Mouse (Mus musculus): Measurements from ENCODE around the gene Muc5ac. TPM values are rescaled to one million over a fixed set of nuclear protein-coding genes. Genes with fewer than 3 reads are reported as not detected.

The Muc5ac gene
- not detected for total RNA-seq (2023)

GRCm38 (mm10) chr7:141788677-141789452, at the start of gene Muc5ac:
Muc5ac (plus strand) TSS chr7:141788972.

DNA sequence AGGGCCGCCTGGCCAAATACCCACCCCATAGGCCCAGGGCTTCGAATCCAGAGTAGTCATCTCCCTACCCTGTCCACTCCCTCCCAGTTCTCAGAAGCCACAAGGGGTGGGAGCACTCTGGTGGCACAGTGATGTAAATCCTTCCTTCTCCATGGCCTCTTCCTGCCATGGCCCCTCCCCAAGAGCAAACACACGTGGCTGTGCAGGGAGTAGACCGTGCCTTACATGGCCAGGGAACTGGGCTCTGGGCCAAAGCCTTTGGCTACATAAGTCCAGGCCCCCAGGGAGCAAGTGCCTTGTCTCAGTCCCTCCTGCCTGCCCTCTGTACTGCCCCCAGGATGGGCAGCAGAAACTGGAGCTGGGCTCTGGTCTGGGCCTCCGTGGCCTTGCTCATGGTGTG, 50.0 kb downstream of the Muc5ac start, which contains the start of gene Muc5b:
Gene Muc5b (plus strand): TSS at position 292 of the 400 bp plus-strand sequence.

Other genes starting within 250 kb of the Muc5ac start
- 10 to 100 TPM; 21.1 to 31.6 TPM for gene Chid1, start 249.1 kb upstream of the Muc5ac start, total RNA-seq (2023)
- gene Ap2a2, start 226.8 kb upstream of the Muc5ac start, total RNA-seq (2023) = 10 to 100 TPM; 53.8 to 54.1 TPM
- gene Muc6, start 133.7 kb upstream of the Muc5ac start, total RNA-seq (2023) = under 1 TPM in 1 of 2 experiments, not detected in 1; 0.06 TPM
- not detected for gene Muc2, start 98.6 kb upstream of the Muc5ac start, total RNA-seq (2023)
- not detected for gene Muc5b, start 50.1 kb downstream of the Muc5ac start, total RNA-seq (2023)
- gene Tollip, start 129.5 kb downstream of the Muc5ac start, total RNA-seq (2023) = 10 to 100 TPM; 54.5 to 59.5 TPM
- not detected for gene Brsk2, start 160.8 kb downstream of the Muc5ac start, total RNA-seq (2023)